Mouse (Mus musculus) spleen, embryonic (tissue): Measurements from ENCODE around the gene Shkbp1.

Experiments
- CTCF ChIA-PET: fragments of 350-600 bp; sonication (Branson Sonifier 250); formaldehyde crosslinking; loops from one replicate; lab custom pipeline; 2022; lab: Charles Lee

Shkbp1 gene

DNA sequence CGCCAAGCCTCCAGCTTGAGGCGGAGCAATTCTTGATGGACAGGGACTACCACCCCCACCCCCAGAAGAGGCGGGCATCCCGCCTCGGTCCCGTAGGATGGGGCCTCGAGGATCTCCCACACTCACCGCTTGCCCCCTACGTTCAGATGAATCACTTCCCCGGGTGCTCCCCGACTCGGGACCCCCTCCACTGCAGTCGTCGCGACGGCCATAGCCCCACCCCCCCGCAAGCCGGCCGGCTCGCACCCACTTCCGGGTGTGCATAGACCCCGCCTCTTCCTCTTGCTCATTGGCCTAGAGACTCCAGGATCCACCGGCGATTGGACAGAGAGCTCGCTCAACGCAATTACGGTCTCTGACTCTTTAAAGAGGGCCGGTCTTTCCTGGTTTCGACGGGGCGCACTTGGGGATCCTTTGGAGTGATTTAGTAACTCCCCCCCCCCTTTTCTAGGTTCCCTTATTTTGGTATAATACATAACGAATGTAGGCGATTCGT is at the start of gene Shkbp1:
Gene Shkbp1 (minus strand): TSS at position 275 of the 496 bp plus-strand sequence.
- CTCF ChIA-PET, result no interaction called here

DNA sequence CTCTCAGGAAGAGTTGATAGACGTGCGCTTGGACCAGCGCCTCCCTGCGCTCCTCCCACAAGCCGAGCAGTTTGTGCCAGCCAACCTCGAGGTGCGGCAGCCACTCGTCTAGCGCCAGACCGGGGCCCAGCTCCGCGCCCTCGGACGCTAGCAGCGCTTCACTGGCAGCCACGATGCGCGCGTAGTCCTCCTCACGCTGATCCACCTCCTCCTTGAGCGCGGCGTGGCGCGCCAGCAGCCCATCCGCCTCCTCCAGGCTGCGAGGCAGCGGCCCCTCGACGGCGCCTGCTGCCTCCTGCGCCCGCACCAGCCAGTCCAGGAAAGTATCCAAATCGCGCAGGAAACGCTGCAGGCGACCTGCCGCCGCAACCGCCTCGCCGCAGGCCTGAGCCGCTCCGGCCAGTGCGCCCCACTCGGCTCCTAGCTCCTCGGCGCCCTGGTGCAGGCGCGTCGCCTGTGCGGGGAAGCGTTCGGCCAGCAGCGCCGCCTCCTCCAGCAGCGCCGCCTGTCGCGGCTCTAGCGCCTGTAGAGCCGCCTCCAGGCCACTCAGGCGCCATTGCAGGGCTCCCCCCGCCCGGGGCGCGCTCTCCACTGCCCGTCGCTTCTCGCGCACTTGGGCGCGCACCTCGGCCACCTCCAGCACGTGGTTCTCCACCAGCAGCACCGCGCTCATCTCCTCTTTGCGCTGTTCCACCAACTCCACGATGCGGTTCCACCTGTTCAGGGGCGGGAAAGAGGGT is 48.6 kb upstream of the Shkbp1 start:
- CTCF ChIA-PET, result no interaction called here

DNA sequence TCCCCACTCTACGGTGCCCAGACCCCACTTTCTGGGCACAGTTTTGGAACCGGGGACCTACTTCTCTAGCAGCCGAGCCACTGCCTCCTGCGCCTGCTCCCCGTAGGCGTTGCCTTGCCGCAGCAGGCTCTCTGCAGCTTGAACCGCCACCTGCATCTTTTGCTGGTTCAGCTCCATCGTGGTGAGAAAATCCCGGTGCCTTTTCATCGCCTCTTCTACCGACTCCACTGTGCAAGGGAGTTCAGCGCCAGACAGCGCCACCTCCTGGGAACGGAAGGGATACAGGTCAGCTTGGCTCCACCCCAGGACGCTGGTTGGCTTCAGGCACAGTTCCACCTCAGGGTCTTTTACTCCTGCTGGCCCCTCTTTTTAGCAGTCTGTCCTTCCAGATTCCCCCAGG is 46.9 kb upstream of the Shkbp1 start:
- CTCF ChIA-PET, result interaction anchor here (0.6 kb wide), 1 partner anchor 80 kb away, joined by 3 read pairs; no protein-coding TSS in a partner anchor

DNA sequence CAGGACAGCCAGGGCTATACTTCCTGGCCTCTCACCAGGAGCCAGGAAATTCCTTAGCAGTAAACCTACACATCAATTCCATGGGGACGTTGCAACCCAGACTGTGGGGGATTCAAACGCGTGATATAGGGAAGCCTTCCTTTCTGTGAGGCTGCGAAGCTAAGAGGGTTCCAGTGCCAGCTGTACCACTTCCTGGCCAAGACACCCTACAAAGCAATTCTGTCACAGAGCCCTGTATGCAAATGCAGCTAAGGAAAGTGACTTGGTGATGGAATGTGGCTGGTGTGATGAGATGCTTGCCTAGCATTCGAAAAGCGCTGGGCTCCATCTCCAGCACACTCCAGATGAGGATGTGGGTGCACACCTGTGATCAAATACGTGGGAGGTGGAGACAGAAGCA is 44.7 kb upstream of the Shkbp1 start:
- CTCF ChIA-PET, result no interaction called here

DNA sequence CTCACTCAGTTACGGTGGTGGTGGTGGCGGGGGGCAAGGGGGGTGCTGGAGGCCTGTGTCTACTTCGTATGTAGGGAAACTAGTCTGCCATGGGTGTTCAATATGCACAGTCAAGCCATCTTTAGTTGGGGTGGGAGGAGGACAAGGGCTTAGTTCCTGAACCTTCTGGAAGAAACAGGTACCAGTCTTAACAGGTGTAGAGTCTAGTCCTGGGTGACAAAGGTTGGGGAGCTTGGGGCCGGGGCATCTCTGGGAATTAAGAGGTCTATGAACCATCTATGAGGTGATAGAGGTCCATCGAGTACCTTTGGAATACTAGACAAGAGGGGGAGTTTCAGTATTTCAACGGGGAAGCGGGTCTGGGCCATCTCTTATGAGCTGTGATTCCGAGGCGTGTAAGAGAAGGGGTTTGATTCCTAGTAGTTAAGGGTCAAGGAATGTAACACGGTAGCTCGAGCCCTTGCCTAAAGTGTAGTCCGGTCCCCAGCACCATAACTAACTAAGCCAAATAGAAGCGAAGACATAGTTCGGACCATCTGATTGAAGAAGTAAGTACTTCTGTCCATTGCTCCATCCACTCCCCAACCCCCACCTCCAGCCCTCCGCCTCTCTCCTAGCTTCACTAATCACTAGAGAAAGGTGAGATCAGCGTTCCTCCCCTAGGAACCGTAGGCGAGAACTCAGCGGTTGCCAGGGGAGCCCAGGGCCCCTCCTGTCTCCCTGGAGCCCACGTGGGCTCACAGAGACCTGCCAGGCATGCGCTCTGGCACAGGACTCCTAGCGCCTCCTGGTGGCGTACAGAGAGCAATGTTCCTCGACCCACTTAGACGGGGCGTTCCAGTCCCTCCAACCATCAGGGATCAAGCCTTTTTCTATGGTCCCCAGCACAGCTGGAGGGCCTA is 41.5 kb upstream of the Shkbp1 start:
- CTCF ChIA-PET, result interaction anchor here (0.6 kb wide), 1 partner anchor 40 kb away, joined by 3 read pairs; no protein-coding TSS in a partner anchor

DNA sequence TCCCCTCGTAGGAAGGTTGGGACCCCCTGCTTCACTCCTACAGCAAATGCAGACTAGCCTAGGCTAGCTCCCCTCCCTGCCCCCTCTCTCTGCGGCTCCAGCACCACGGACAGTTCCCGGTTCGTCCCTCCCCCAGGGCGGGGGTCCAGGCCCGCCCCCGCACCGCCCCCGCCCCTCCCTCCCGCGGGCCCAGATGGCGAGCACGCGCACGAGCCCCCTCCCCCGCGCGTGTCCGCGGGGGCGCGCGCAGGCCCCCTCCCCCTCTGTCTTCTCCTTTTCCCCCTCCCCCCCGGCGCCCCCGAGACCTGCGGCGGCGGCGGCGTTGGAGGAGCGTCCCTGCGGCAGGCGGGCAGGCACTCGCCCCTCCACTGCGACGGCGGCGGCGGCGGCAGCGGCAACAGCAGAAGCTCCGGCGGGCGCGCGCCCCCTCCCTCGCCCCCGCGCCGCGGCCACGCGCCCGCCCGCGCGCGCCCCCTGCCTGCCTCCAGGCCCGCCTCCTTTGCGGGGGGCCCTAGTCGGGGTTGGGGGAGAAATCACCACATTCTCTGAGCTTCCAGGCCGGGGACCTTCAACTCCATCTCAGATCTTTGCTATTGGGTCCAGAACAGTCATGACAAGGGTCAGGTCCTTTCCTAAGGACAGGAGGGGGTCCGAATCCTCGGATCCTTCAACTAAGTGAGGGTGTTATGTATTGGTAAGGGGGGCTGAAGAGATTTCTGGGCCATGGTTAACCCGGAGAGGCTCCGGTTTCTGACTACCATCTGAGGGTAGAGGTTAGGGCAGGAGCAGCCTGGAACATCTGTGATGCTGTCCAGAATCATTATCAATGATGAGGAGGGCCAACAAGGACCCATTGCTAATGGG is 40.6 kb upstream of the Shkbp1 start:
- CTCF ChIA-PET, result no interaction called here

DNA sequence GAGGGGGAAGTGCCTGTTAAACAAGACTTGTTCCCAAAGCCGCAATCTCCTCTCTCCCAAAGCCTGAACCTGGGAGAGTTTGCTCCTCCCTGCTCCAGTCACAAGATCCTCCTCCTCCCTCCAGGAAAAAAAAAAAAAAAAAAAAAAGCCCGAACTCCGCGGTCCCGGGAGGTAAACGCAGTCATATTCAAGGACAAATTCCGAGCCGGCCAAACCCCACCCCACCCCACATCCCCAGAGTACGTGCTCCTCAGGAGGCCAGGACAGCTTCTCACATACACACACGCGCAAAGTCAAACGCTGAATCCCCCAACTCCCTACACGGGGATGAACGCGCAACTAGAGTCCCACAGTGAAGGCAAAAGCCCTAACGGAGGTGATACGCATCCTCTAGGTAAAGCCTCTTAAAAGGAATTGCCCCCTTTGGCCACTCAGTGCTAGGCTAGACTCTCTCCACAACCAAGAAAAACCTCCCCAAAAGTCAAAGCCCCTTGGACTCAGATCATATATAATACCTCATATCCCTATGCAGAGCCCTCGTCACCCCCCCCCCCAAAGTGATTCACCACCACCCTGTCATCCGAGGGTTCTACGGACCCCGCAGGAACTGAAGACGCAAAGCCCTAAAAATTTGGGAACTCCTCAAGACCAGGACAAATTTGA is 39.8 kb upstream of the Shkbp1 start:
- CTCF ChIA-PET, result no interaction called here

DNA sequence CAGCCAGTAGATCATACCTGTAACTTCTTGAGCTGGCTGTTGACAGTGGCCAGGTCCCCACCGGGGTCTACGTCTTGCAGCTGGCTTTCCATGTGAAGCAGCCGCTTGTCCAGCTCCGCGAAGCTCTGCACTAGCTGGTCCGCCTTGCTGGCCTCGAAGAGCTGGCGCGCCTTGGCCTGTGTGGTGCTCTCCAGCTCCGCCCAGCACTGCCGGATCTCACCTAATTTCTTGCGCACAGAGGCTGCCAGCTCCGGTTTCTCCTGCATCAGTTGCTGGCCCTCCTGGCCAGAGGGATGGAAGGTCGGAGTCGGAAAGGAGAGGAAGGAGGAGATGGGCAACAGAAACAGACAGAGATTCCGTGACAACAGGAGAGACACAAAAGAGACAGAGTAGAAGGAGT is 35.6 kb upstream of the Shkbp1 start:
- CTCF ChIA-PET, result no interaction called here

DNA sequence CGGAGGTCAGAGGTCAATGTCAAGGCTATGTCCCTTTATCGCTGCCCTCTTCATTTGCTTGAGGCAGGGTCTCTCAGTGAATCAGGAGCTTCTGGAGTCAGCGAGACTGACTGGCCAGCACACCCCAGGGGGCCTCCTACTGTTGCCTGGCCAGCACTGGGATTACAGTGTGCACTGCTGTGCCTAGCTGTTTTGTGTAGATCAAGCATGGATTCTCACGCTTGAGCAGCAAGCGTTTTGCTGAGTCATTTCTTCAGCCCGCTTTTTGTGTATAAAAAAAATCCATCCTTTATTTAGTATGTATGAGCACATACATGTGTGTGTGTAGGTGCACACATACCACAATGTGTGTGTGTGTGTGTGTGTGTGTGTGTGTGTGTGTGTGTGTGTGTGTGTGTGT is 33.4 kb upstream of the Shkbp1 start:
- CTCF ChIA-PET, result interaction anchor here (0.7 kb wide), 1 partner anchor 747 kb away, joined by 3 read pairs; no protein-coding TSS in a partner anchor

DNA sequence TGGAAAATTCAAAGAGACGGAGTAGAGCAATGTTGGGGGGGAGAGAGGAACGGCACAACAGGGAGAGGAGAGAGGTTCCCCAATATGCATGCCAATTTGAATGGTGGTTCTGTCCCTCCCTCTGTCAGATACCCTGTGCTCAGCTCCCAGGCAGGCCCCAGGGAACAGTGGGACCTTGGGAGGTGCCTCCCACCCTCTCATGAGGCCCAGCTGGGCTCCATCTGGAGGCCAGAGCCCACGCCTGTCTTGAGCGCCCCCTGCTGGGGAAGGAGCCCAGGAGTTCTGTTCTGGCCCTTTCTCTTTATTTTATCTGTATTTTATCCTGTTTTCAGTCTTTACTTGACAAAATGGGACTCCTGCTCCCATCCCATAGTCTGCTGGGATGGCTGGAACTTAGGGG is 28.9 kb upstream of the Shkbp1 start:
- CTCF ChIA-PET, result interaction anchor here (0.8 to 2.2 kb wide), 3 partner anchors 17 to 53 kb away, joined by 4 to 14 read pairs (median 5); no protein-coding TSS in a partner anchor

DNA sequence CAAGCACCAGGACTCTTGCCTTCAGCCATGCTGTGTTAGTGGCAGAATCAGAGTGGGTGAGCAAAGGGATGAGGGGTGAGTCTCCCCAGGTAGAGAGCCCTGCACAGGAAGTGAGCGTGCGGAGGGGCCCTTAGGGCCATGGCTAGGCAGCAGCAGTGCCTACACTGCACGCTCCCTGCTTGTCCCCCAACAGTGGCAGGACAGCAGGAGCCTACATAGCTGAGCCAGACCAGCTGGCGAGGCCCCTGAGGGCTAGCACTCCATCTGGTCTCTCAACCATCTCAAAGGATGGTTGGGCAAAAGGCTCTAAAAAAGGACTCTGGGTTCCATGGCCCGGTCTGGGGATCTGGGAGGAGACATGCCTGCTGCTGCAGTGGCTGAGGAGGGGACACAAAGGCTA is 28.3 kb upstream of the Shkbp1 start:
- CTCF ChIA-PET, result interaction anchor here (0.8 to 2.2 kb wide), 2 partner anchors 16 to 49 kb away, joined by 4 to 14 read pairs; no protein-coding TSS in a partner anchor

DNA sequence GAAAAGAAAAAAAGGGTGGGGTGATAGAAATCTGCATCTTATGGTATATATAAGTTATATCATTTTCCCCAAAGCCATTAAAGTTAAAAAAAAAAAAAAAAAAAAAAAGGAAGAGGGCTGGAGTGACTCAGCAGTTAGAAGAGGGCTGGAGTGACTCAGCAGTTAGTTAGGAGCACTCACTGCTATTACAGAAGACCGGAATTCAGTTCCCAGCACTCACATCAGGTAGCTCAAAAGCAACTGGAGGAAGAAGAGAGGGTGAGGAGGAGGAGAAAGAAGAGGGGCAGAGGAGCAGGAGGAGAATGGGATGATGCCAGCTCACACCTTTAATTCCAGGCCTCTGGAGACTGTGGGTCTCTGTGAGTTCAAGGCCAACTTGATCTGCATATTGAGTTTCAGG is 27.4 kb upstream of the Shkbp1 start:
- CTCF ChIA-PET, result interaction anchor here (1.1 kb wide), 1 partner anchor 20 kb away, joined by 14 read pairs; no protein-coding TSS in a partner anchor

DNA sequence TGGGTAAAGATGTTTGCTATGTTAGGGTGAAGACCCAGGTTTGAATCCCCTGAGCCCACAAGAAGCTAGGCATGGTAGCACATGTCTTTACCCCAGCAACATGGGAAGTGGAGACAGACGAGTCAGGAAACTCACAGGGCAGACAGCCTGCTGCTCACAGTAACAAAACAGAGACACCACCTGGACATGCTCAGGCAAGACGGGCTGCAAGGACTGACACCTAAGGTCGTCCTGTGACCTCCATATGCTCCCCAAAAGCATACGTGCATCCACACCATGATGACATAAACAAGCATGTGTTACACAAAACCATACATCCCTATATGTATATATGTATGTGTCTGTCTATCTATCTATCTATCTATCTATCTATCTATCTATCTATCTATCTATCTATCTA is 25.7 kb upstream of the Shkbp1 start:
- CTCF ChIA-PET, result interaction anchor here (0.5 to 1.7 kb wide), 3 partner anchors 30 to 48 kb away, joined by 4 to 11 read pairs (median 9); no protein-coding TSS in a partner anchor

DNA sequence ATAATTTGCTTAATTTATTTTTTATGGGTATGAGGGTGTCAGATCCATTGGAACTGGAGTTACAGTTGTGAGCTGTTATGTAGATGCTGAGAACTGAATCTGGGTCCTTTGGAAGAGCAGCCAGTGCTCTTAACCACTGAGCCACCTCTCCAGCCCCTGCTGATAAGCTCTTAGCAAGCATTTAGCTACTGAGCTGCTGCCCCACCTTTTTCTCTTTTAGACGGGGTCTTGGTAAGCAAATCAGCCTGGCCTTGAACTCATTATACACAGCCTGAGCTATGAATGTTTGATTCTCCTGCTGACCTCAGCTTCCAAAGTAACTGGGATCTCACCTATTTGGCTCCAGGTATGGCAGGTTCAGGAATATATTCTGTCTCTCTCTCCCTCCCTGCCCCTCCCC is 25.2 kb upstream of the Shkbp1 start:
- CTCF ChIA-PET, result interaction anchor here (0.5 to 1.7 kb wide), 3 partner anchors 31 to 47 kb away, joined by 4 to 11 read pairs (median 9); no protein-coding TSS in a partner anchor

DNA sequence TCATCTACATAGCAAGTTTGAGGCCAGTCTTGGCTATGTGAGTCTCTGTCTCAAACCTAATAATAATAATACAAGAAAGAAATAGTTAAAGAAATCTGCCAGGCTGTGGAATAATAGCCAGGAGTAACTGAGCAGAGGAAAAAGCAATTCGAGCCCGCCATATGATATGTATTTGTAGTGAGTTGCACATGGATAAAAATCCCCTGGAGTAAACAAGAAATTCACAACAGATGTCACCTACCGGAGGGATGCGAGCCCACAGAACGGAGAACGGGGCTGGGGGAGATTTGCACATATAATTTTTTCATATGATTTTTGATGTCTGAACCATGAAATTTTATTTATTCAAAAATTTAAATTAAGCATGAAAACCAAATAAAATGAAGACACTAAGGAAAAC is 24.0 kb upstream of the Shkbp1 start:
- CTCF ChIA-PET, result no interaction called here

DNA sequence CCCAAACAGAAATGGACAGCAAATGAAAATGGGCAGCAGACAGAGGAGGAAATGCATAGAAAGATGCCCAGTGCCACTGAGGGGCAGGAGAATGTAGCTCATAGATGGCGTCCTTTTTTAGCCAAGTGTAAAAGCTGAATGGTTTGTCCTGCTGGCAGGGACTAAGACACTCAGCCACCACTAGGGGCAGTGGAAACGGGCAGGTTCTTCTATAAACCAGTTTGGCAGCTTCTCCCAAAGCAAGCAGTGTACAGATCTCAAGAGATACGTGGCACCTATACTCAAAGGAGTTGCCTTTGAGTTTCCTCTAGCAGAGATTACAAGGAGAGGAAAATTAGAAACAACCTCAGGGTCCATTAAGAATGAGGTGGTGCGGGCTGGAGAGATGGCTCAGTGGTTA is 22.6 kb upstream of the Shkbp1 start:
- CTCF ChIA-PET, result no interaction called here

DNA sequence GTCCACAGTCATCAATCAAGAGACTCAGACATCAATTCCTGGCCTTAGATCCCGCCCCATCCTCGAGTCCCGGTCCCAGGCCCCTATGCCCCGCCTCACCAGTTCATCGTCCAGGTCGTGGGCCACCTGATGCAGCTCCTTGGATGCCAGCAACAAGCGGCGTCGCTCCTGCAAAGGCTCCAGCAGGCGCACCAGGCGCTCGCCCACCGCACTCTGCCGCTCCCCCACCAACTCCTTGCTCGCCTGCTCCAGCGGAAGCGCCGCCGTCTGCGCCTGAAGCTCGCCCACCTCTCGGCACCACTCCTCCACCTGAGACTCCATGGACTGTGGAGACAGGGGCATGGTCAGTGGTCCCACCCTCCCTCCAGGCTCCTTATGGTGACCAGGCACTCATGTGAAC is 19.5 kb upstream of the Shkbp1 start:
- CTCF ChIA-PET, result interaction anchor here (0.5 kb wide), 1 partner anchor 1450 kb away, joined by 22 read pairs; no protein-coding TSS in a partner anchor

DNA sequence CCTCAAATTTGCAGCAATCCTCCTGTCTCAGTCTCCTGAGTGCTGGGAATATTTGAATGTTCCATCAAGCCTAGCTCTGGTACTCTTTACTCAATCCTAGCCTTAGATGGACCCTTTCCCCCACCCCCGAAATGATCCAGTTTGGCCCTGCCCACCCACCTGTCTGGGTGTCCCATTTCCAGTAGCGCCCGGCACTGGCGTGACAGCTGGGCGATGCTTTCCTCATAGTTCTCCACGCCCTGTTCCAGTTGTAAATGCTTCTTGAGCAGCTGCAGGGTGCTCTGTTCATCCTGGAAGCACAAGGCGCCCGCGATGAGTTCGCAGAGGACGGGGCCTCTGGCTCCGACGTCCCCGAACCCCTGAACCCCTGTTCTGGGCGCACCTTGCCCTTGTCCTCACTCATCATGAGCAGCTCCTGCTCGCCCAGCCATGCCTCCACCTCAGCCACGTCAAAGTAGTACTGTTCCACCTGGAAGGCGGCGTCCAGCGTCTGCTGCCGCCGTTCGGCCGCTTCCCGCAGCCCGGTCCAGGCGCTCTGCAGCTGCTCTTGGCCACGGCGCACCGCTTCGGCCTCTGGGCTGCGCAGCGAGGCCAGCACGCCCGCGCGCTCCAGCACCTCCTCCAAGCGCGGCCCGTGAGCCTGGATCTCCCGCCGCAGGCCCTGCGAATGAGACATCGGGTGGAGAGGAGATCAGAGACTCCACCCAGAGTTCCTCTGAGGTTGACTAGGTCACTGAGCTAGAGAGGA is 16.1 kb upstream of the Shkbp1 start:
- CTCF ChIA-PET, result no interaction called here

DNA sequence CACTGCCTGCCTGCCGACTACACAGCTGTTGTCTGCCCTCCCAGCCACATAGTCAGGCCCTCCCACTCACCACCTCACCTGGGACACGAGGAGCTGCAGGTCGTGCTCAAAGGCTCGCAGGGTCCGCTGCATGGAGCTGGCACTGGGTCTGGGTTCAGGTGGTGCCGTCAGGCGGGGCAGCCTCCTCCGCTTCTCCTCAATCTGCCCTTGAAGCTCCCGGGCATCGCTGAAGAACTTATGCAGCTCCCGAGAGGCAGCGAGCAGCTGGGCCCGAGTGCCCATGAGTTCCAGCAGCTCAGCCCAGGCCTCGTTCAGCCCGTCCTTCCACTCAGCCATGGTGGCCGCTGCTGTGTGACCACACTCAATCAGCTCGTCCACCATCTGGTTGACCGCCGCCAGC is 13.3 kb upstream of the Shkbp1 start:
- CTCF ChIA-PET, result interaction anchor here (1.1 kb wide), 1 partner anchor 27 kb away, joined by 3 read pairs; no protein-coding TSS in a partner anchor
